Mouse (Mus musculus) embryonic facial prominence, embryonic 14.5 days (tissue): ENCODE measurements around the gene Gm28230. TPM values are rescaled to one million over a fixed set of nuclear protein-coding genes. Genes with fewer than 3 reads are reported as not detected.

ENCODE experiments used
- ATAC-seq: fragments of 200-750 bp; cut with Nextera tagmentation; 2 replicates; pipeline ENCODE4 v1.8.0; 2017; ENCODE audit warnings: low read depth, moderate number of reproducible peaks, moderate TSS enrichment
- DNase-seq: peaks from one replicate; pipeline ENCODE4 v3.0.0-alpha.2; 2015; ENCODE audit warnings: low spot score
- H3K27ac ChIP-seq: fragments of 300-500 bp; sonication (generic); replicated peaks from 2 replicates; pipeline ENCODE4 v1.5.1; 2014; ENCODE audit warnings: low read depth, mild to moderate bottlenecking, low read length, moderate library complexity
- H3K27me3 ChIP-seq: fragments of 300-500 bp; sonication (generic); replicated peaks from 2 replicates; pipeline ENCODE4 v1.6.1; 2014; ENCODE audit warnings: low read length; ENCODE audit not compliant: control insufficient read depth, insufficient read depth
- H3K36me3 ChIP-seq: fragments of 300-500 bp; sonication (generic); 2 replicates; pipeline ENCODE4 v1.6.1; 2014; ENCODE audit warnings: low read length, mixed read lengths; ENCODE audit not compliant: control insufficient read depth, insufficient read depth
- H3K4me1 ChIP-seq: fragments of 300-500 bp; sonication (generic); 2 replicates; pipeline ENCODE4 v1.6.1; 2014; ENCODE audit warnings: antibody characterized with exemption, low read length; ENCODE audit not compliant: control insufficient read depth, insufficient read depth
- H3K4me2 ChIP-seq: fragments of 300-500 bp; sonication (generic); 2 replicates; pipeline ENCODE4 v1.6.1; 2014; ENCODE audit warnings: low read depth, mild to moderate bottlenecking, low read length, moderate library complexity, mixed read lengths
- H3K4me3 ChIP-seq: fragments of 300-500 bp; sonication (generic); 2 replicates; pipeline ENCODE4 v1.5.1; 2014; ENCODE audit warnings: low read depth, mild to moderate bottlenecking, low read length
- H3K9ac ChIP-seq: fragments of 300-500 bp; sonication (generic); 2 replicates; pipeline ENCODE4 v1.6.1; 2014; ENCODE audit warnings: low read depth, mild to moderate bottlenecking, low read length, moderate library complexity, mixed read lengths
- H3K9me3 ChIP-seq: fragments of 300-500 bp; sonication (generic); 2 replicates; pipeline ENCODE4 v1.6.1; 2016; ENCODE audit warnings: low read length; ENCODE audit not compliant: control insufficient read depth
- WGBS: fragments of 180-500 bp; shearing (Covaris S2); extraction: QIAGEN DNeasy Blood & Tissue Kit; methylation state at CpG from one replicate; pipeline ENCODE4 v1.1.7; 2014; 5-methylcytosine and 5-hydroxymethylcytosine counted together
- polyA plus RNA-seq: library from polyadenylated mRNA; unstranded; fragments of >200 nt; fragmentation: Nextera tagmentation; extraction: Ambion mirVana; gene quantifications from 2 replicates; pipeline ENCODE4 v1.2.1, GENCODE M21; 2014

Gene Gm28230
- polyA plus RNA-seq, 1 experiment from 2014 or later = not detected

GRCm38 (mm10) chr2:74683471-74683951 is 43.0 kb upstream of the Gm28230 start:
- no peak for ATAC-seq
- Histone ChIP-seq H3K4me3 (no peak overlapping the region), H3K9ac (no peak overlapping the region), H3K36me3 (no peaks in the 10 kb centered on the region), H3K4me1 (0 out of 2 replicates have a peak, but pooled peaks cover 4% of the 10 kb centered on the region), H3K27ac (no peak overlapping the region), H3K9me3 (no peaks in the 10 kb centered on the region), H3K27me3 (peaks cover 99% of the 10 kb centered on the region), H3K4me2 (no peak overlapping the region)
- 2% methylated on average over 18 of the region's 18 CpGs for WGBS
- DNase-seq = no peak

GRCm38 (mm10) chr2:74684106-74684505 is 42.4 kb upstream of the Gm28230 start:
- Histone ChIP-seq H3K9ac (no peak overlapping the region), H3K9me3 (no peaks in the 10 kb centered on the region), H3K27me3 (peaks cover 99% of the 10 kb centered on the region), H3K27ac (no peak overlapping the region), H3K36me3 (no peaks in the 10 kb centered on the region), H3K4me1 (0 out of 2 replicates have a peak, but pooled peaks cover 4% of the 10 kb centered on the region), H3K4me3 (no peak overlapping the region), H3K4me2 (no peak overlapping the region)
- DNase-seq = no peak
- 1% methylated on average over 12 of the region's 12 CpGs for WGBS
- no peak for ATAC-seq

DNA sequence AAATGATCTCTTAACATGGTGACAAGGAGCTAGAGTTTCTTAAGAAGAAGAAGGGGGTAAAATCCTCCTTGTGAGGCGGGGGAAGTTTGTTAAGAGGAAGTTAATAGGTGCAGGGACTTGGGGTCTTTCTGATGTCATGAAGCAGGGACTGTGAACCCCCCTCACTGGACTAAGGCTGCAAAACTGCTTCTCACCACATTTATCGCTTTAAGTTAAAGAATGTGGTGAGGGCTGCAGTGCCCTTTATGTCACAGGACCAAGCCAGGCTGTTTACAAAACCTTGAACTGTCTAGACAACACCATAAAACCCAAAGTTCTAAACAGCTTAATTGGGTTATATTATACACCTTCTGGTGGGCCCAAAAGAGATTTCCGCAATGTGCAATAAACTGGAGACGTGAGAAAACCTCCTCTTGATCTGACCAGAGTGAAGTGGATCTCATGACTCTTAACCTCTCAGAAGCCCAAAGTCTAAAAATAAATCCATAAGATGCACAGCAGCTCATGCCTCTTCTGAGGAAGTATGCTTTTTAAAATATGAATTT is 41.4 kb upstream of the Gm28230 start:
- Histone ChIP-seq H3K4me2 (no peak overlapping the region), H3K27me3 (peaks cover 99% of the 10 kb centered on the region), H3K4me1 (0 out of 2 replicates have a peak, but pooled peaks cover 4% of the 10 kb centered on the region), H3K9ac (no peak overlapping the region), H3K36me3 (no peaks in the 10 kb centered on the region), H3K9me3 (no peaks in the 10 kb centered on the region), H3K4me3 (no peak overlapping the region), H3K27ac (no peak overlapping the region)
- DNase-seq (no peak), ATAC-seq (no peak)
- WGBS = 8% methylated on average over 4 of the region's 4 CpGs

GRCm38 (mm10) chr2:74686301-74686987 is 40.1 kb upstream of the Gm28230 start:
- no peak overlapping the region for H3K4me2 ChIP-seq
- H3K27me3 ChIP-seq = peaks cover 97% of the 10 kb centered on the region
- DNase-seq (peak; percentile 89), ATAC-seq (no peak)
- no peak overlapping the region for H3K9ac ChIP-seq
- H3K36me3 ChIP-seq = no peaks in the 10 kb centered on the region
- 5% methylated on average over 17 of the region's 17 CpGs for WGBS
- H3K4me1 ChIP-seq = 0 out of 2 replicates have a peak, but pooled peaks cover 4% of the 10 kb centered on the region
- H3K9me3 ChIP-seq = no peaks in the 10 kb centered on the region
- no peak overlapping the region for H3K4me3 ChIP-seq
- H3K27ac ChIP-seq = no peak overlapping the region

GRCm38 (mm10) chr2:74686988-74687697 is 39.4 kb upstream of the Gm28230 start:
- no peak for DNase-seq
- Histone ChIP-seq H3K4me2 (no peak overlapping the region), H3K27me3 (peaks cover 97% of the 10 kb centered on the region), H3K9me3 (no peaks in the 10 kb centered on the region), H3K36me3 (no peaks in the 10 kb centered on the region), H3K4me1 (0 out of 2 replicates have a peak, but pooled peaks cover 4% of the 10 kb centered on the region), H3K27ac (no peak overlapping the region), H3K9ac (no peak overlapping the region), H3K4me3 (no peak overlapping the region)
- ATAC-seq = no peak
- 1% methylated on average over 27 of the region's 27 CpGs for WGBS

- ATAC-seq = no peak
- no peak overlapping the region for H3K27ac ChIP-seq
- no peak overlapping the region for H3K4me3 ChIP-seq
- H3K9me3 ChIP-seq = no peaks in the 10 kb centered on the region
- no peak for DNase-seq
- no peaks in the 10 kb centered on the region for H3K36me3 ChIP-seq
- 1% methylated on average over 31 of the region's 31 CpGs for WGBS
- no peak overlapping the region for H3K9ac ChIP-seq
- H3K27me3 ChIP-seq = peaks cover 97% of the 10 kb centered on the region
- H3K4me2 ChIP-seq = no peak overlapping the region
- 0 out of 2 replicates have a peak, but pooled peaks cover 1% of the 10 kb centered on the region for H3K4me1 ChIP-seq
Observed at GRCm38 (mm10) chr2:74687698-74688555, 38.6 kb upstream of the Gm28230 start.

GRCm38 (mm10) chr2:74688795-74689573 is 37.5 kb upstream of the Gm28230 start:
- Histone ChIP-seq H3K4me3 (no peak overlapping the region), H3K4me2 (no peak overlapping the region), H3K27me3 (peaks cover 97% of the 10 kb centered on the region), H3K4me1 (no peaks in the 10 kb centered on the region), H3K27ac (no peak overlapping the region), H3K9ac (no peak overlapping the region), H3K36me3 (no peaks in the 10 kb centered on the region), H3K9me3 (no peaks in the 10 kb centered on the region)
- no peak for ATAC-seq
- no peak for DNase-seq
- WGBS = 4% methylated on average over 12 of the region's 12 CpGs
